In genomic region chr1:48617156-48617555, GRCm38 (mm10) we compare ENCODE assay signal across 29 mouse cellular contexts.
"Had no signal": no experiment of that assay in that cellular context is flagged by ENCODE, and none has a peak within 500 bp of the region (broad histone marks: within the 10 kb centered on the region; RNA-seq: fewer than 3 reads in every experiment).

No protein-coding gene starts in this region.

- H3K36me3 ChIP-seq: heart, embryonic 10.5 days; heart, embryonic 12.5 days; hindbrain, embryonic 10.5 days; hindbrain, embryonic 12.5 days; intestine, embryonic 15.5 days; kidney, embryonic 15.5 days; limb, embryonic 10.5 days; limb, embryonic 12.5 days; liver, embryonic 13.5 days; liver, embryonic 15.5 days had no signal

- DNase-seq: gastrocnemius, adult 2 months; gastrocnemius, postnatal 10 days; gastrocnemius, postnatal 25 days; heart, adult 18-20 months; heart, postnatal 10 days; heart, postnatal 4 days; kidney, adult 18-20 months; kidney, adult 9 months; kidney, postnatal 10 days; kidney, postnatal 25 days; kidney, postnatal 4 days; liver; liver, embryonic 13.5 days had no signal

- H3K9me3 ChIP-seq: heart, embryonic 10.5 days; heart, embryonic 12.5 days; hindbrain, embryonic 10.5 days; hindbrain, embryonic 12.5 days; intestine, embryonic 15.5 days; kidney, embryonic 15.5 days; limb, embryonic 10.5 days; limb, embryonic 12.5 days; liver, embryonic 13.5 days; liver, embryonic 15.5 days had no signal

- H3K4me3 ChIP-seq: gastrocnemius, adult 2 months; heart, embryonic 10.5 days; heart, embryonic 12.5 days; hindbrain, embryonic 10.5 days; hindbrain, embryonic 12.5 days; intestine, embryonic 15.5 days; kidney, embryonic 15.5 days; layer of hippocampus, adult 2 months; left cerebral cortex, adult 2 months; limb, embryonic 10.5 days; limb, embryonic 12.5 days; liver, embryonic 13.5 days; liver, embryonic 15.5 days had no signal

- ATAC-seq: hindbrain, embryonic 16.5 days; inflammation-experienced regulatory T-cells, adult 6 months; intestine, embryonic 15.5 days; intestine, postnatal 0 days had no signal

- H3K9ac ChIP-seq: heart, embryonic 12.5 days; hindbrain, embryonic 12.5 days; hindbrain, embryonic 14.5 days; intestine, embryonic 15.5 days; kidney, embryonic 15.5 days; limb, embryonic 12.5 days; liver, embryonic 13.5 days; liver, embryonic 15.5 days had no signal

- H3K27ac ChIP-seq: gastrocnemius, adult 2 months; heart, embryonic 10.5 days; hindbrain, embryonic 10.5 days; hindbrain, embryonic 12.5 days; hindbrain, embryonic 14.5 days; intestine, embryonic 15.5 days; kidney, embryonic 15.5 days; layer of hippocampus, adult 2 months; left cerebral cortex, adult 2 months; limb, embryonic 10.5 days; limb, embryonic 12.5 days; liver, embryonic 13.5 days; liver, embryonic 15.5 days had no signal

- H3K27me3 ChIP-seq: heart, embryonic 12.5 days; hindbrain, embryonic 12.5 days; intestine, embryonic 15.5 days; kidney, embryonic 15.5 days; limb, embryonic 12.5 days; liver, embryonic 13.5 days; liver, embryonic 15.5 days had no signal

- H3K4me2 ChIP-seq: heart, embryonic 12.5 days; hindbrain, embryonic 12.5 days; hindbrain, embryonic 14.5 days; intestine, embryonic 15.5 days; kidney, embryonic 15.5 days; limb, embryonic 12.5 days; liver, embryonic 11.5 days; liver, embryonic 13.5 days; liver, embryonic 15.5 days had no signal

- H3K4me1 ChIP-seq: heart, embryonic 10.5 days; heart, embryonic 12.5 days; hindbrain, embryonic 10.5 days; hindbrain, embryonic 12.5 days; intestine, embryonic 15.5 days; kidney, embryonic 15.5 days; limb, embryonic 10.5 days; limb, embryonic 12.5 days; liver, embryonic 13.5 days; liver, embryonic 15.5 days had no signal
